Mouse (Mus musculus) neural tube, embryonic 14.5 days (tissue): Measurements from ENCODE around the gene Fus. TPM values are rescaled to one million over a fixed set of nuclear protein-coding genes. Genes with fewer than 3 reads are reported as not detected.

Experiments used
- ATAC-seq: fragments of 200-750 bp; cut with Nextera tagmentation; 2 replicates; pipeline ENCODE4 v1.8.0; 2017; ENCODE audit warnings: low read depth, mild to moderate bottlenecking, moderate TSS enrichment, moderate library complexity
- H3K27ac ChIP-seq: fragments of 300-500 bp; sonication (generic); 2 replicates; pipeline ENCODE4 v1.5.1; 2014; ENCODE audit warnings: low read depth, mild to moderate bottlenecking, control low read depth, low read length, moderate library complexity, mixed read lengths
- H3K27me3 ChIP-seq: fragments of 300-500 bp; sonication (generic); 2 replicates; pipeline ENCODE4 v1.6.1; 2014; ENCODE audit warnings: low read length; ENCODE audit not compliant: control insufficient read depth, insufficient read depth
- H3K36me3 ChIP-seq: fragments of 300-500 bp; sonication (generic); 2 replicates; pipeline ENCODE4 v1.6.1; 2014; ENCODE audit warnings: low read length, mixed read lengths; ENCODE audit not compliant: control insufficient read depth, insufficient read depth
- H3K4me1 ChIP-seq: fragments of 300-500 bp; sonication (generic); 2 replicates; pipeline ENCODE4 v1.6.1; 2014; ENCODE audit warnings: low read length; ENCODE audit not compliant: control insufficient read depth, insufficient read depth
- H3K4me2 ChIP-seq: fragments of 300-500 bp; sonication (generic); 2 replicates; pipeline ENCODE4 v1.6.1; 2014; ENCODE audit warnings: mild to moderate bottlenecking, low read depth, low read length, control low read depth
- H3K4me3 ChIP-seq: fragments of 300-500 bp; sonication (generic); 2 replicates; pipeline ENCODE4 v1.5.1; 2014; ENCODE audit warnings: low read depth, low read length, control low read depth, mixed read lengths
- H3K9ac ChIP-seq: fragments of 300-500 bp; sonication (generic); replicated peaks from 2 replicates; pipeline ENCODE4 v1.6.1; 2014; ENCODE audit warnings: low read depth, mild to moderate bottlenecking, control low read depth, low read length, mixed read lengths
- H3K9me3 ChIP-seq: fragments of 300-500 bp; sonication (generic); 2 replicates; pipeline ENCODE4 v1.6.1; 2016; ENCODE audit warnings: low read length; ENCODE audit not compliant: control insufficient read depth
- WGBS: fragments of 180-500 bp; shearing (Covaris S2); extraction: QIAGEN DNeasy Blood & Tissue Kit; methylation state at CpG from one replicate; pipeline ENCODE4 v1.1.7; 2014; 5-methylcytosine and 5-hydroxymethylcytosine counted together
- polyA plus RNA-seq: library from polyadenylated mRNA; unstranded; fragments of >200 nt; fragmentation: Nextera tagmentation; extraction: Ambion mirVana; gene quantifications from 2 replicates; pipeline ENCODE4 v1.2.1, GENCODE M21; 2014

Fus gene
- polyA plus RNA-seq, 1 experiment from 2014 or later, result 52.2 TPM

- Histone ChIP-seq H3K27ac (no peak overlapping the region), H3K27me3 (no peaks in the 10 kb centered on the region), H3K4me3 (no peak overlapping the region), H3K4me1 (no peaks in the 10 kb centered on the region), H3K36me3 (no peaks in the 10 kb centered on the region), H3K9ac (no peak overlapping the region), H3K4me2 (no peak overlapping the region), H3K9me3 (no peaks in the 10 kb centered on the region)
- 93% methylated on average over 9 of the region's 9 CpGs for WGBS
- no peak for ATAC-seq
Observed at GRCm38 (mm10) chr7:128024364-128024763, 57.1 kb downstream of the Fus start.

- Histone ChIP-seq H3K9ac (no peak overlapping the region), H3K4me3 (no peak overlapping the region), H3K27ac (no peak overlapping the region), H3K9me3 (no peaks in the 10 kb centered on the region), H3K36me3 (no peaks in the 10 kb centered on the region), H3K27me3 (no peaks in the 10 kb centered on the region), H3K4me2 (no peak overlapping the region), H3K4me1 (no peaks in the 10 kb centered on the region)
- no peak for ATAC-seq
- 78% methylated on average over 4 of the region's 4 CpGs for WGBS
Observed at GRCm38 (mm10) chr7:128024932-128025331, 57.7 kb downstream of the Fus start.

GRCm38 (mm10) chr7:128025381-128025780, 58.1 kb downstream of the Fus start:
- no peaks in the 10 kb centered on the region for H3K4me1 ChIP-seq
- H3K36me3 ChIP-seq, result no peaks in the 10 kb centered on the region
- H3K4me2 ChIP-seq, result no peak overlapping the region
- no peak overlapping the region for H3K4me3 ChIP-seq
- H3K27me3 ChIP-seq, result no peaks in the 10 kb centered on the region
- no peak overlapping the region for H3K9ac ChIP-seq
- H3K27ac ChIP-seq, result no peak overlapping the region
- H3K9me3 ChIP-seq, result no peaks in the 10 kb centered on the region
- WGBS, result 87% methylated on average over 4 of the region's 4 CpGs
- no peak for ATAC-seq

- H3K36me3 ChIP-seq, result no peaks in the 10 kb centered on the region
- no peak overlapping the region for H3K27ac ChIP-seq
- no peak overlapping the region for H3K9ac ChIP-seq
- H3K4me2 ChIP-seq, result no peak overlapping the region
- no peak overlapping the region for H3K4me3 ChIP-seq
- no peaks in the 10 kb centered on the region for H3K27me3 ChIP-seq
- H3K9me3 ChIP-seq, result no peaks in the 10 kb centered on the region
- WGBS, result 39% methylated on average over 9 of the region's 9 CpGs
- H3K4me1 ChIP-seq, result no peaks in the 10 kb centered on the region
- ATAC-seq, result peak; percentile 70; the same call in 1 of the 2 replicates
Observed at GRCm38 (mm10) chr7:128031403-128031976, 64.2 kb downstream of the Fus start.

- no peak overlapping the region for H3K4me3 ChIP-seq
- no peak overlapping the region for H3K9ac ChIP-seq
- no peak overlapping the region for H3K4me2 ChIP-seq
- H3K4me1 ChIP-seq, result no peaks in the 10 kb centered on the region
- no peaks in the 10 kb centered on the region for H3K36me3 ChIP-seq
- no peak for ATAC-seq
- no peak overlapping the region for H3K27ac ChIP-seq
- WGBS, result 93% methylated on average over 5 of the region's 5 CpGs
- H3K27me3 ChIP-seq, result no peaks in the 10 kb centered on the region
- H3K9me3 ChIP-seq, result no peaks in the 10 kb centered on the region
Observed at GRCm38 (mm10) chr7:128032290-128032988, 65.2 kb downstream of the Fus start.

- no peak overlapping the region for H3K9ac ChIP-seq
- no peak overlapping the region for H3K4me3 ChIP-seq
- H3K36me3 ChIP-seq, result no peaks in the 10 kb centered on the region
- H3K27me3 ChIP-seq, result no peaks in the 10 kb centered on the region
- H3K4me1 ChIP-seq, result no peaks in the 10 kb centered on the region
- no peaks in the 10 kb centered on the region for H3K9me3 ChIP-seq
- 92% methylated on average over 3 of the region's 3 CpGs for WGBS
- ATAC-seq, result no peak
- H3K4me2 ChIP-seq, result no peak overlapping the region
- H3K27ac ChIP-seq, result no peak overlapping the region
Observed at GRCm38 (mm10) chr7:128032989-128033293, 65.7 kb downstream of the Fus start.

GRCm38 (mm10) chr7:128033616-128034015, 66.4 kb downstream of the Fus start:
- Histone ChIP-seq H3K27ac (no peak overlapping the region), H3K27me3 (no peaks in the 10 kb centered on the region), H3K4me2 (no peak overlapping the region), H3K9me3 (no peaks in the 10 kb centered on the region), H3K4me1 (no peaks in the 10 kb centered on the region), H3K36me3 (no peaks in the 10 kb centered on the region), H3K4me3 (no peak overlapping the region), H3K9ac (no peak overlapping the region)
- 92% methylated on average over 4 of the region's 4 CpGs for WGBS
- no peak for ATAC-seq

Other genes starting within 250 kb of the Fus start
- gene Ctf2, start 235.3 kb upstream of the Fus start, polyA plus RNA-seq, result 0.27 TPM in 1 of 2 replicates, not detected in the other
- 6.5 and 9.1 TPM in 2 replicates for gene Fbxl19, start 222.9 kb upstream of the Fus start, polyA plus RNA-seq
- gene Orai3, start 197.6 kb upstream of the Fus start, polyA plus RNA-seq, result 4.6 and 6.8 TPM in 2 replicates
- 22.4 and 23.3 TPM in 2 replicates for gene Setd1a, start 190.8 kb upstream of the Fus start, polyA plus RNA-seq
- gene Gm49388, start 181.8 kb upstream of the Fus start, polyA plus RNA-seq, result 0.64 TPM in 1 of 2 replicates, not detected in the other
- 7.0 and 9.6 TPM in 2 replicates for gene Hsd3b7, start 166.9 kb upstream of the Fus start, polyA plus RNA-seq
- gene Stx4a, start 143.2 kb upstream of the Fus start, polyA plus RNA-seq, result 9.8 and 13.5 TPM in 2 replicates
- 65.9 and 66.9 TPM in 2 replicates for gene Stx1b, start 142.9 kb upstream of the Fus start, polyA plus RNA-seq
- gene Zfp646, start 91.2 kb upstream of the Fus start, polyA plus RNA-seq, result 12.0 and 13.1 TPM in 2 replicates
- gene Zfp668, start 90.6 kb upstream of the Fus start, polyA plus RNA-seq, result 29.7 and 30.7 TPM in 2 replicates
- gene Prss53, start 76.5 kb upstream of the Fus start, polyA plus RNA-seq, result 0.37 and 0.57 TPM in 2 replicates
- 0.40 and 0.54 TPM in 2 replicates for gene Gm21974, start 72.0 kb upstream of the Fus start, polyA plus RNA-seq
- 59.2 and 81.7 TPM in 2 replicates for gene Vkorc1, start 71.8 kb upstream of the Fus start, polyA plus RNA-seq
- gene Bckdk, start 63.4 kb upstream of the Fus start, polyA plus RNA-seq, result 58.0 and 65.8 TPM in 2 replicates
- 48.6 and 49.4 TPM in 2 replicates for gene Kat8, start 54.9 kb upstream of the Fus start, polyA plus RNA-seq
- 0.39 TPM in 1 of 2 replicates, not detected in the other for gene Prss8, start 37.4 kb upstream of the Fus start, polyA plus RNA-seq
- gene Prss36, start 20.7 kb upstream of the Fus start, polyA plus RNA-seq, result 14.4 and 14.8 TPM in 2 replicates
- 4.6 and 6.1 TPM in 2 replicates for gene Pycard, start 26.4 kb downstream of the Fus start, polyA plus RNA-seq
- not detected in 2 replicates for gene Trim72, start 36.5 kb downstream of the Fus start, polyA plus RNA-seq
- gene Itgam, start 95.2 kb downstream of the Fus start, polyA plus RNA-seq, result 0.25 and 1.2 TPM in 2 replicates
- not detected in 2 replicates for gene Gm49368, start 95.2 kb downstream of the Fus start, polyA plus RNA-seq
- 0.15 TPM in 1 of 2 replicates, not detected in the other for gene Itgax, start 162.1 kb downstream of the Fus start, polyA plus RNA-seq
- gene Itgad, start 186.9 kb downstream of the Fus start, polyA plus RNA-seq, result not detected in 2 replicates
- gene Cox6a2, start 238.9 kb downstream of the Fus start, polyA plus RNA-seq, result 0.86 TPM in 1 of 2 replicates, not detected in the other